Mouse (Mus musculus) intestine, embryonic 14.5 days (tissue): ENCODE measurements around the gene Tacc2. TPM values are rescaled to one million over a fixed set of nuclear protein-coding genes. Genes with fewer than 3 reads are reported as not detected.

ENCODE experiments used
- ATAC-seq: fragments of 200-750 bp; cut with Nextera tagmentation; replicated peaks from 2 replicates; pipeline ENCODE4 v1.8.0; 2017; ENCODE audit warnings: low read depth, moderate number of reproducible peaks, moderate TSS enrichment, moderate library complexity; ENCODE audit not compliant: low FRiP score, low TSS enrichment
- DNase-seq: peaks from one replicate; pipeline ENCODE4 v3.0.0-alpha.2; 2018; ENCODE audit warnings: low spot score
- H3K27ac ChIP-seq: fragments of 300-500 bp; sonication (generic); 2 replicates; pipeline ENCODE4 v1.5.1; 2014; ENCODE audit warnings: low read depth, mild to moderate bottlenecking, control low read depth
- H3K27me3 ChIP-seq: fragments of 300-500 bp; sonication (generic); replicated peaks from 2 replicates; pipeline ENCODE4 v1.6.1; 2014; ENCODE audit warnings: low read length, control low read depth; ENCODE audit not compliant: control insufficient read depth, insufficient read depth
- H3K36me3 ChIP-seq: fragments of 300-500 bp; sonication (generic); 2 replicates; pipeline ENCODE4 v1.6.1; 2014; ENCODE audit warnings: low read length, control low read depth; ENCODE audit not compliant: control insufficient read depth, insufficient read depth
- H3K4me1 ChIP-seq: fragments of 300-500 bp; sonication (generic); replicated peaks from 2 replicates; pipeline ENCODE4 v1.6.1; 2014; ENCODE audit warnings: low read length, control low read depth, mixed read lengths; ENCODE audit not compliant: control insufficient read depth, insufficient read depth
- H3K4me2 ChIP-seq: fragments of 300-500 bp; sonication (generic); 2 replicates; pipeline ENCODE4 v1.6.1; 2014; ENCODE audit warnings: low read length
- H3K4me3 ChIP-seq: fragments of 300-500 bp; sonication (generic); 2 replicates; pipeline ENCODE4 v1.5.1; 2014; ENCODE audit warnings: low read depth, low read length, control low read depth, mixed read lengths
- H3K9ac ChIP-seq: fragments of 300-500 bp; sonication (generic); 2 replicates; pipeline ENCODE4 v1.6.1; 2014; ENCODE audit warnings: mild to moderate bottlenecking, low read length
- H3K9me3 ChIP-seq: fragments of 300-500 bp; sonication (generic); 2 replicates; pipeline ENCODE4 v1.6.1; 2016; ENCODE audit warnings: low read length, control low read depth; ENCODE audit not compliant: control insufficient read depth
- WGBS: fragments of 180-500 bp; shearing (Covaris S2); extraction: QIAGEN DNeasy Blood & Tissue Kit; methylation state at CpG from one replicate; pipeline ENCODE4 v1.1.7; 2014; 5-methylcytosine and 5-hydroxymethylcytosine counted together
- polyA plus RNA-seq: library from polyadenylated mRNA; unstranded; fragments of >200 nt; fragmentation: Nextera tagmentation; extraction: Ambion mirVana; gene quantifications from 2 replicates; pipeline ENCODE4 v1.2.1, GENCODE M21; 2014

The Tacc2 gene
- polyA plus RNA-seq, 1 experiment from 2014 or later: 33.7 TPM

DNA sequence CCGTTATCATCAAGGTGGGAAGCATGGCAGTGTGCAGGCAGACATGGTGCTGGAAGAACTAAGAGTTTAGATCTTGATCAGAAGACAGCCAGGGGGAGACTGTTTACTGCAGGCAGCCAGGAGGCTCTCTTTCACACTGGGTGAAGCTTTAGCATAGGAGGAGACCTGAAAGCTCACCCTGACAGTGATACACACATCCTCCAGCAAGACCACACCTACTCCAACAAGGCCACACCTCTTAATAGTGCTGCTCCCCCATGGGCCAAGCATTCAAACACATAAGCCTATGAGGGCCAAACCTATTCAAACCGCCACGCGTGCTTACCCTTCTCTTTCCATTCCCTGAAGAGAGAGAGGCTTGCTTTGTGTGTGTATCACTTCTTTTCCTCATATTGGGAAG, 14.0 kb upstream of the Tacc2 start:
- WGBS: 85% methylated on average over 4 of the region's 4 CpGs
- Histone ChIP-seq H3K27ac (no peak overlapping the region), H3K27me3 (no peaks in the 10 kb centered on the region), H3K4me3 (no peak overlapping the region), H3K36me3 (no peaks in the 10 kb centered on the region), H3K4me2 (no peak overlapping the region), H3K9ac (no peak overlapping the region), H3K9me3 (no peaks in the 10 kb centered on the region), H3K4me1 (no peaks in the 10 kb centered on the region)
- no peak for ATAC-seq
- no peak for DNase-seq

DNA sequence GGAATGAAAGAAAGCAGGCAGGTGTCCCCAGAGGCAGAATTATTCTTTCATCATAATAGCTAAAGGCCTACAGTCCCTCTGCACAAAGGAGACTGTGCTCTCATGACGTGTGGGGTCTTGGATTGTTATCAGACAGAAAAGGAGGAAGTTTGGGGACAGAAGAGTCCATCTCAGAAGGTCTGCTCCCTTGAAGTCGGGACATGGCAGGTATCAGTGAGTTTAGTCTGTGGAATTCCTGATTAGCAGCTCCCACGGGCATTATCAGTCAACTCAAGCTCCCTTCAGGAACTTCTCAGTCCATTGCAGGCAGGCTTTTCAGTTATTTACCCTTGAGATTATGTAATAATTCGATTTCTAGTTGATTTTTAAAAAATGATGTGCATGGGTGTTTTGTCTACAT, 13.4 kb upstream of the Tacc2 start:
- Histone ChIP-seq H3K27ac (no peak overlapping the region), H3K9me3 (no peaks in the 10 kb centered on the region), H3K4me2 (no peak overlapping the region), H3K4me3 (no peak overlapping the region), H3K4me1 (no peaks in the 10 kb centered on the region), H3K27me3 (no peaks in the 10 kb centered on the region), H3K9ac (no peak overlapping the region), H3K36me3 (no peaks in the 10 kb centered on the region)
- DNase-seq (no peak), ATAC-seq (no peak)
- WGBS: 67% methylated on average over 4 of the region's 4 CpGs

DNA sequence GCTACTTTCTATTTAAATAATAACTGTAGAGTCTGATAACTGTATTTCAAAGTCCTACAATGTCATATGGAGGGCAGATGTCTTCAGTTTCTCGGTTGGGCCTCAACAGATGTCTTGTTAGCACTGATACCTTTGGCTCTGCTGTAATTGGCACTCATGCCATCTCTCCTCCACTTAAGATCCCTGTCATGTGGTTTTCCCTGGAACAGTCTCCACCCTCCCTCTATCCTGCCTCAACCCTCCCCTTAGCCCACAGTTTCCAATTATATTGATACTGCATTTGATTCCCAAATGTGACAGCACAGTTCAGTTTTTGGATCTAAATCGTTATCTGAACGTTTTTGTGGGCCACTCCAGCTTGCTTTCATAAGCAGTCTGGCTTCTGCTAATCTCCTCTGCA, 12.6 kb upstream of the Tacc2 start:
- no peak overlapping the region for H3K4me2 ChIP-seq
- H3K4me1 ChIP-seq: no peaks in the 10 kb centered on the region
- no peak overlapping the region for H3K9ac ChIP-seq
- 71% methylated on average over 3 of the region's 3 CpGs for WGBS
- no peaks in the 10 kb centered on the region for H3K36me3 ChIP-seq
- no peaks in the 10 kb centered on the region for H3K27me3 ChIP-seq
- no peak overlapping the region for H3K4me3 ChIP-seq
- ATAC-seq (no peak), DNase-seq (no peak)
- no peaks in the 10 kb centered on the region for H3K9me3 ChIP-seq
- H3K27ac ChIP-seq: no peak overlapping the region

DNA sequence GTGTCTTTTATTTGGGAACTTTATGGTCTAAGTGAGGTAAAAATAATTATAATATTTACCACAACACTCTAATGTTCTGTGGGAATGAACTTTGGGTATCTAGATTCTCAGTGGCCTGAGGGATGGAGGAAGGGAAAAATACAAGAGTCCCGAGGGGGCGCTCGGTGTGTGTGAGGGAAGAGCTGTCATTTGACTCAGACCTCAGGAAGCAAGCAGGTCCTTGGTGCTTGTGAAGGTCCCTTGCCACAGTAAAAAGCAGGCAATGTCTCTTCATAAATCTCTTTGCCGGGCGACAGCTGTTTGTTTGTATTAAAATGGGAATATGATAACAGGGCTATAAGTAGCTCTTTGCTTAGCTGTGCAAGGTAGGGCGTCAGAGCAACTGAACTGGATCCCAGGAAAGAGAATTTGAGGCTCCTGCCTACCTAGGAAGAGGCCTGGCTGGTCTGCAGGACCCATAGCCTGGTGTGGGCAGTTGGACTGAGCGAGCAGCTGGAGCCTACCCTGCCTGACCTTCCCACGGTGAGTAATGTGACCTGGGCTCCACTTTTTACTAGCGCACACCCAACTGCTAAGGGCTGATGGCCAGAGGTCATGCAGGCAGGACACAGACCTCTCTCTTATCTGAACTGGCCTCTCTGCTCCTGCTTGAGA, 8.3 kb upstream of the Tacc2 start:
- Histone ChIP-seq H3K4me1 (no peaks in the 10 kb centered on the region), H3K9ac (no peak overlapping the region), H3K27ac (no peak overlapping the region), H3K36me3 (no peaks in the 10 kb centered on the region), H3K9me3 (no peaks in the 10 kb centered on the region), H3K4me3 (no peak overlapping the region), H3K27me3 (no peaks in the 10 kb centered on the region), H3K4me2 (no peak overlapping the region)
- 31% methylated on average over 9 of the region's 9 CpGs for WGBS
- no peak for ATAC-seq
- no peak for DNase-seq

DNA sequence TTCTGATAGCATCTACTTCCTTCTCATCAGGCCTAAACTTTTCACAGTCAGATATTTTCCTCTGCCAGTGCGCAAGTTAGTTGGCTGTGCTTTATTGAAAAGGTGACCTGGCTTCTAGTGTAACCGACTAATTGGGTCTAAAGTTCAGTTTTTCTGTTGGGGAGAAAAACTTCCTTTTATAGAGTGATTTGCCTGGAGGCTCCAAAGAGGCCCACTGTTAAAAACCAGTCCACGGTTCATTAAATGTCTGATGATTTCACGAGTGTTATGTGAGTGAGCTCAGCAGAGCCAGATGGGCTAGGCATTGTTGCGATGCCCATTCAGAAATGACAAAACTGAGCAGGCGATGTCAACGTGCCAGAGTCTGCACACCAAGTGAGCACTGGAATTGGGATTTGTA, 6.8 kb upstream of the Tacc2 start:
- Histone ChIP-seq H3K36me3 (no peaks in the 10 kb centered on the region), H3K4me2 (no peak overlapping the region), H3K4me3 (no peak overlapping the region), H3K9ac (no peak overlapping the region), H3K9me3 (no peaks in the 10 kb centered on the region), H3K4me1 (no peaks in the 10 kb centered on the region), H3K27ac (no peak overlapping the region), H3K27me3 (no peaks in the 10 kb centered on the region)
- ATAC-seq: no peak
- no peak for DNase-seq
- 76% methylated on average over 7 of the region's 7 CpGs for WGBS

DNA sequence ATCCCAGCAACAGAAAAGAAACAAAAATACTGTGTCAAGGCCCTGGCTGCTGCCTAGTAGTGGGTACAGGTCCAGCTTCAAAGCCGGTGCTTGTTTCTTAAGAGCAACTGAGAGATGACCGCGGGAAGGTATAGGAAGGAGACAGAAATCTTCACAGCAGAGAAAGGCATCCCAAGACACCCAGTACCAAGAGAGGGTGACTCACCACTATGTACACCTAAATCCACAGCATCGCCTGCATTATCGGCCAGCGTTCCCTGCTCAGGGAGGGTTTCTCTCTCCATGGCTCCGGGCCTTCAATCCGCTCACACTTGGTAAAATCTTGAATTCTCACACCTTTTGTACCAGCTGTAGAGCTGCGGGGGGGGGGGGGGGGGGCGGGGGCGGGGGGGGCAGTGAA, 4.4 kb upstream of the Tacc2 start, which contains the start of gene Nsmce4a:
Nsmce4a (minus strand) TSS at position 298 of the 400 bp plus-strand sequence.
- no peaks in the 10 kb centered on the region for H3K27me3 ChIP-seq
- no peaks in the 10 kb centered on the region for H3K36me3 ChIP-seq
- ATAC-seq: no peak
- no peak within 1 kb of the TSS for H3K4me2 ChIP-seq
- no peak within 1 kb of the TSS for H3K9ac ChIP-seq
- no peak within 1 kb of the TSS for H3K4me3 ChIP-seq
- 66% methylated on average over 11 of the region's 11 CpGs for WGBS
- DNase-seq: no peak
- H3K4me1 ChIP-seq: peaks cover 13% of the 10 kb centered on the region; the same call in 1 of the 2 replicates
- H3K9me3 ChIP-seq: no peaks in the 10 kb centered on the region
- H3K27ac ChIP-seq: no peak within 1 kb of the TSS

DNA sequence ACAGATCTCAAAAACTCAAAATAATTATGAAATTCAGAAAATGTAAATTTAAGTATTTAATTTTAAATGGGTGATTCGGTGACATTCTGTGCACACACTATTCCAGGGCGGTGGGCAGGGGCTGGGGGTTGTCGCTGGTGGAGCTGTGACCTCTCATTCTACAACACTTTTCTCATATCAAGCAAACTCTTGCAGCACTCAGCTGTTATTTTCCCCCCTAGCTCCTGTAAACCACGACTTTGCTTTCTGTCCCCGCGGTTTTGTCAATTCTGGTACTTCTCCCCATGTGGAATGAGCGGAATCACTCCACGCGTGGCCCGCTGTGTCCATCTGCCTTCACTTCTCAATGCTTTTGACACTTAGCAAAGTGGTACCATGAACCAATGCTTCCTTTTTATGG, 3.5 kb upstream of the Tacc2 start:
- Histone ChIP-seq H3K4me2 (no peak overlapping the region), H3K9ac (no peak overlapping the region), H3K4me1 (peaks cover 15% of the 10 kb centered on the region; the same call in 1 of the 2 replicates), H3K36me3 (no peaks in the 10 kb centered on the region), H3K27ac (no peak overlapping the region), H3K9me3 (no peaks in the 10 kb centered on the region), H3K4me3 (no peak overlapping the region), H3K27me3 (no peaks in the 10 kb centered on the region)
- 93% methylated on average over 10 of the region's 10 CpGs for WGBS
- DNase-seq: no peak
- no peak for ATAC-seq

DNA sequence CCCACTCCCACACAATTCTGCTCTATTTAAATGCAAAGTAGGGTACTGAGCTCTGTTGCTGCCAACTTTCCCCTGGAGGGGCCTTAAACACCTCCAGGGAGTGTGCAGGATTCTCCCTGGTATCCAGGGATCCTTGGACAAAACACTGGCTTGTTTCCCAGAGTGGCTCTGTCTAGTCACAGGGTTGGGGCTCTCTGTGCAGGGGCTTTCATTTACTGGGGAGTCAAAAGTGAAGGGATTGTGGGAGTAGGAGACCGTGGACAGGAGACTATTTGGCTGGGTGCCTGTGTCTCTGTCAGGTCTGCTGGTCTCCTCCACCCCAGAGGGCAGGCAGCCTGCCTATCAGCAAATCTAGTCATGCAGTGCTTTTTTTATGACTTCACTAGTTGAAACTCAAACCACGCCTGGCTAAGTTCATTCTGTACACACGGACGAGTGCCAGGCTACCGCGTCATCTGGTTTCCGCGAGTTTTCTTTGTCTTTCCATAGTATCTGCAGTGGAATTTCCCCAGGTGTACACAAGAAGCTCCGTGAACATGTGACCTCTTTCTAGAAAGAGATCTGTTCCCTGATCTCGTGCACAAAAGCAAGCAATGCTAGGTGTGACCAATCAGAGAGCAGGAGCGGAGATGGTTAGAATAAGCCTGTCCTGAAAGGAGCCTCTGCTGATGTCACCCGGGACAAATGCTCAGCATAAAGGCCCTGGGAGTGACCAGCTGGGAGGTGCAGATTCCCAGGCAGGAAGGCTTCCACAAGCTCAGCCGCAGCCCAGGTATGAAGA, 2.8 kb upstream of the Tacc2 start:
- WGBS: 43% methylated on average over 13 of the region's 13 CpGs
- H3K4me2 ChIP-seq: 0 out of 2 replicates have a peak overlapping the region, but pooled peaks have one; percentile 1
- no peak overlapping the region for H3K4me3 ChIP-seq
- H3K27ac ChIP-seq: 0 out of 2 replicates have a peak overlapping the region, but pooled peaks have one; percentile 8
- ATAC-seq: peak; percentile 51
- H3K9ac ChIP-seq: no peak overlapping the region
- H3K27me3 ChIP-seq: no peaks in the 10 kb centered on the region
- no peaks in the 10 kb centered on the region for H3K36me3 ChIP-seq
- H3K9me3 ChIP-seq: no peaks in the 10 kb centered on the region
- DNase-seq: peak; percentile 66
- H3K4me1 ChIP-seq: peaks cover 15% of the 10 kb centered on the region; the same call in 1 of the 2 replicates
